Mouse (Mus musculus) embryonic fibroblast, embryonic 13.5 days (primary cell): ENCODE data around the gene Gstm7.
"Not testable (repeated sequence)": the region's sequence is repeated elsewhere in the genome, so short reads cannot be mapped to it uniquely, and the experiment has no call there.

Experiments
- CTCF ChIP-seq: IDR thresholded peaks from 2 replicates; pipeline ENCODE4 v1.5.1; 2011; ENCODE audit warnings: mild to moderate bottlenecking, control low read depth, low read length, moderate library complexity, borderline replicate concordance; ENCODE audit not compliant: insufficient read depth
- POLR2A ChIP-seq: IDR thresholded peaks from 2 replicates; pipeline ENCODE4 v1.6.1; 2011; ENCODE audit warnings: low read depth, mild to moderate bottlenecking, control low read depth, low read length, moderate library complexity

DNA sequence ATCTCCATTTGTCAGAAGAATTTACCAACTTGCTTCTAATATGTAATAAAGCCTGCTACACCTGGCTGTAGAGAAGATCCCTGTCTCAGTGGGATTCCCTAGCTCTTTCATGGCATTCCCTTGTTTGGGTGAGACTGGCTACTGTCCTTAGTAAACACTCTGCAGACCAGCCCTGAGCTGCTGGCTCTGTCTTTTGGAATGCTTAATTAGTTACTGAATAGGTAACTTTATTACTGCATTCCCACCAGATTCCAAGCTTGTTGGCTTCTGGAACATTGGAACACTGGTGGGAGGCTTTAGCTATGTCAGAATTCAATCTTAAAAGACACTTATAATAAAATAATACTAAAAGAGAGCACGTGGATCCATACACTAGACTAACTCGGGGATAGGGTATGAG is 42.4 kb downstream of the Gstm7 start:
- TF ChIP-seq POLR2A, CTCF: not testable (repeated sequence)
